Mouse (Mus musculus): ENCODE measurements around the gene Gm1043.

DNA sequence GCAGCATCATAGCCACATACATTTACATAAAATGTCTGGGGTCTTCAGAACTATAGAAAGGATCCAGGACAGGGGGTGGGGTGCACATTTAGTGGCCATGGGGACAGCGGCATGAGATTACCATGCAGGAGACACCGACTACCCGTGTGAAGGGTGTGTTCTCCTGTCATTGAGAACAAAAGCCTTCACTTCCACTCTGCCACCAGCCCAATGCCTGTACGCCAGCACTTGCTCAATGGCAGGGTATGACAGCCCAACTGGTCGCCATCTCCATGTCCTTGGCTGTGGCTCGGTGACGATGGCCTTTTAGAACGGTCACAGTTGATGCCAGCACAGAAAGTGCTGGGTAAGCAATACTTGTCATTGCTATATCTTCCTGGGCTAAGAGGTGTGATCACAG is 111.0 kb downstream of the Gm1043 start:
- TF ChIP-seq TAL1 (IDR thresholded peaks at IDR 0.05; ENCODE audit: low read length) (no peak), GATA1 (IDR thresholded peaks at IDR 0.05; ENCODE audit: low read length) (no peak)
